Mouse (Mus musculus) embryonic facial prominence, embryonic 12.5 days (tissue): ENCODE measurements around the gene Tiprl. TPM values are rescaled to one million over a fixed set of nuclear protein-coding genes. Genes with fewer than 3 reads are reported as not detected.

Experiments used
- ATAC-seq: fragments of 200-750 bp; cut with Nextera tagmentation; 2 replicates; pipeline ENCODE4 v1.8.0; 2017; ENCODE audit not compliant: insufficient number of reproducible peaks, insufficient read depth, low FRiP score, low TSS enrichment
- H3K27ac ChIP-seq: fragments of 300-500 bp; sonication (generic); 2 replicates; pipeline ENCODE4 v1.5.1; 2016; ENCODE audit warnings: mild to moderate bottlenecking
- H3K27me3 ChIP-seq: fragments of 300-500 bp; sonication (generic); 2 replicates; pipeline ENCODE4 v1.6.1; 2016; ENCODE audit warnings: mild to moderate bottlenecking, moderate library complexity
- H3K36me3 ChIP-seq: fragments of 300-500 bp; sonication (generic); 2 replicates; pipeline ENCODE4 v1.6.1; 2016; ENCODE audit warnings: mild to moderate bottlenecking
- H3K4me1 ChIP-seq: fragments of 300-500 bp; sonication (generic); 2 replicates; pipeline ENCODE4 v1.6.1; 2016
- H3K4me2 ChIP-seq: fragments of 300-500 bp; sonication (generic); replicated peaks from 2 replicates; pipeline ENCODE4 v1.6.1; 2016; ENCODE audit warnings: mild to moderate bottlenecking, moderate library complexity
- H3K4me3 ChIP-seq: fragments of 300-500 bp; sonication (generic); 2 replicates; pipeline ENCODE4 v1.5.1; 2016; ENCODE audit warnings: mild to moderate bottlenecking
- H3K9ac ChIP-seq: fragments of 300-500 bp; sonication (generic); 2 replicates; pipeline ENCODE4 v1.6.1; 2016; ENCODE audit warnings: mild to moderate bottlenecking, moderate library complexity
- H3K9me3 ChIP-seq: fragments of 300-500 bp; sonication (generic); 2 replicates; pipeline ENCODE4 v1.6.1; 2016; ENCODE audit warnings: mild to moderate bottlenecking, moderate library complexity
- WGBS: fragments of 180-500 bp; shearing (Covaris S2); methylation state at CpG from one replicate; pipeline ENCODE4 v1.1.7; 2016; 5-methylcytosine and 5-hydroxymethylcytosine counted together
- polyA plus RNA-seq: library from polyadenylated mRNA; unstranded; fragments of >200 nt; fragmentation: Nextera tagmentation; extraction: Ambion mirVana; gene quantifications from 2 replicates; pipeline ENCODE4 v1.2.1, GENCODE M21; 2016

The Tiprl gene
- polyA plus RNA-seq, 1 experiment from 2014 or later: 92.4 TPM

- ATAC-seq: no peak
- Histone ChIP-seq H3K4me3 (no peak overlapping the region), H3K4me1 (no peaks in the 10 kb centered on the region), H3K9me3 (no peaks in the 10 kb centered on the region), H3K36me3 (no peaks in the 10 kb centered on the region), H3K9ac (no peak overlapping the region), H3K27ac (no peak overlapping the region), H3K4me2 (no peak overlapping the region), H3K27me3 (no peaks in the 10 kb centered on the region)
- 64% methylated on average over 5 of the region's 5 CpGs for WGBS
Measured at GRCm38 (mm10) chr1:165170157-165170556, 66.6 kb downstream of the Tiprl start.

- ATAC-seq: no peak
- H3K36me3 ChIP-seq: no peaks in the 10 kb centered on the region
- H3K27ac ChIP-seq: no peak overlapping the region
- H3K9me3 ChIP-seq: no peaks in the 10 kb centered on the region
- 89% methylated on average over 3 of the region's 3 CpGs for WGBS
- no peak overlapping the region for H3K4me2 ChIP-seq
- no peak overlapping the region for H3K9ac ChIP-seq
- no peaks in the 10 kb centered on the region for H3K27me3 ChIP-seq
- no peaks in the 10 kb centered on the region for H3K4me1 ChIP-seq
- H3K4me3 ChIP-seq: no peak overlapping the region
Measured at GRCm38 (mm10) chr1:165169462-165169861, 67.3 kb downstream of the Tiprl start.

GRCm38 (mm10) chr1:165164920-165165319 is 71.9 kb downstream of the Tiprl start:
- no peak overlapping the region for H3K4me3 ChIP-seq
- ATAC-seq: no peak
- H3K27ac ChIP-seq: no peak overlapping the region
- no peaks in the 10 kb centered on the region for H3K4me1 ChIP-seq
- WGBS: 57% methylated on average over 6 of the region's 6 CpGs
- no peaks in the 10 kb centered on the region for H3K9me3 ChIP-seq
- no peaks in the 10 kb centered on the region for H3K36me3 ChIP-seq
- no peak overlapping the region for H3K9ac ChIP-seq
- no peaks in the 10 kb centered on the region; the same call in 1 of the 2 replicates for H3K27me3 ChIP-seq
- H3K4me2 ChIP-seq: no peak overlapping the region

Other genes starting within 250 kb of the Tiprl start
- gene Tbx19, start 76.2 kb downstream of the Tiprl start, polyA plus RNA-seq: not detected in 2 replicates
- gene Sft2d2, start 42.6 kb downstream of the Tiprl start, polyA plus RNA-seq: 14.9 and 15.0 TPM in 2 replicates
- gene Gpr161, start 58.8 kb upstream of the Tiprl start, polyA plus RNA-seq: 2.3 and 2.4 TPM in 2 replicates
- 10.9 and 13.2 TPM in 2 replicates for gene Dcaf6, start 223.5 kb upstream of the Tiprl start, polyA plus RNA-seq
- gene Mpc2, start 223.6 kb upstream of the Tiprl start, polyA plus RNA-seq: 130 and 137 TPM in 2 replicates
- gene Adcy10, start 248.2 kb upstream of the Tiprl start, polyA plus RNA-seq: 0.08 and 0.15 TPM in 2 replicates